Mouse (Mus musculus): Measurements from ENCODE around the gene Arhgap32.

The Arhgap32 gene

GRCm38 (mm10) chr9:32257882-32258281 is 141.9 kb downstream of the Arhgap32 start:
- DNase-seq: no peak

- peak; percentile 52 for DNase-seq
Observed at GRCm38 (mm10) chr9:32271896-32272444, 156.0 kb downstream of the Arhgap32 start.

- DNase-seq: no peak
Observed at GRCm38 (mm10) chr9:32278052-32278451, 162.1 kb downstream of the Arhgap32 start.

GRCm38 (mm10) chr9:32279789-32280188 is 163.9 kb downstream of the Arhgap32 start:
- DNase-seq: no peak

GRCm38 (mm10) chr9:32280456-32280855 is 164.5 kb downstream of the Arhgap32 start:
- DNase-seq: no peak

GRCm38 (mm10) chr9:32283591-32283990 is 167.7 kb downstream of the Arhgap32 start:
- no peak for DNase-seq

- no peak for DNase-seq
Observed at GRCm38 (mm10) chr9:32291618-32292017, 175.7 kb downstream of the Arhgap32 start.

GRCm38 (mm10) chr9:32292686-32293085 is 176.8 kb downstream of the Arhgap32 start:
- DNase-seq: peak; percentile 61

- DNase-seq: peak; percentile 74
Observed at GRCm38 (mm10) chr9:32295061-32295800, 179.3 kb downstream of the Arhgap32 start.

- DNase-seq: no peak
Observed at GRCm38 (mm10) chr9:32302501-32303150, 186.7 kb downstream of the Arhgap32 start.

GRCm38 (mm10) chr9:32311786-32312185 is 195.8 kb downstream of the Arhgap32 start:
- DNase-seq: no peak

GRCm38 (mm10) chr9:32312208-32312607 is 196.3 kb downstream of the Arhgap32 start:
- no peak for DNase-seq

GRCm38 (mm10) chr9:32314071-32314470 is 198.1 kb downstream of the Arhgap32 start:
- no peak for DNase-seq

GRCm38 (mm10) chr9:32315999-32316398 is 200.1 kb downstream of the Arhgap32 start:
- no peak for DNase-seq
